Mouse (Mus musculus): ENCODE results near the gene Gm26602. TPM values are rescaled to one million over a fixed set of nuclear protein-coding genes. Genes with fewer than 3 reads are reported as not detected.

Gm26602 gene
- total RNA-seq, 1 experiment, result 2.3 TPM

- no peak for TF ChIP-seq MAFK (IDR thresholded peaks at IDR 0.05; ENCODE audit: insufficient read depth, low read depth, low read length)
- TF ChIP-seq HCFC1 (IDR thresholded peaks at IDR 0.05; ENCODE audit: borderline replicate concordance, insufficient read depth, low read length), result no peak
- TF ChIP-seq ZC3H11A (IDR thresholded peaks at IDR 0.05; ENCODE audit: borderline replicate concordance, low read depth, low read length), result no peak
- H3K4me3 ChIP-seq (ENCODE audit: insufficient read depth in 1 of 2, low read depth in 1 of 2, low read length in 2 of 2, poor library complexity in 1 of 2, severe bottlenecking in 1 of 2), result peak overlapping the region; percentile 24 to 36; a peak in 2 of 4 replicates
- DNase-seq (ENCODE audit: low read depth, low spot score), result no peak
- no peaks in the 10 kb centered on the region for H3K36me3 ChIP-seq (ENCODE audit: control insufficient read depth, insufficient read depth, low read length, poor library complexity, severe bottlenecking)
- in situ Hi-C loops (cut with MboI; ENCODE audit: low sequenced_read_pairs in 2 of 2, unreplicated experiment in 2 of 2), result no loop called here
- H3K4me1 ChIP-seq (ENCODE audit: control insufficient read depth in 2 of 2, insufficient read depth in 2 of 2, low read length in 2 of 2, poor library complexity in 1 of 2), result peaks cover 0 to 1% of the 10 kb centered on the region in 2 experiments; a peak in 1 of 4 replicates
- H3K9me3 ChIP-seq (ENCODE audit: control insufficient read depth, insufficient read depth, low read depth, low read length), result no peaks in the 10 kb centered on the region
- H3K9ac ChIP-seq (ENCODE audit: insufficient read depth, low read depth, low read length, poor library complexity, severe bottlenecking), result no peak overlapping the region
- no peak overlapping the region for H3K27ac ChIP-seq (ENCODE audit: insufficient read depth, low read depth, low read length, poor library complexity, severe bottlenecking)
Observed at GRCm38 (mm10) chr10:79936911-79937441, 26.3 kb downstream of the Gm26602 start.

- H3K36me3 ChIP-seq (ENCODE audit: control insufficient read depth, insufficient read depth, low read length, poor library complexity, severe bottlenecking), result no peaks in the 10 kb centered on the region
- no peaks in the 10 kb centered on the region for H3K9me3 ChIP-seq (ENCODE audit: control insufficient read depth, insufficient read depth, low read depth, low read length)
- in situ Hi-C loops (cut with MboI; ENCODE audit: low sequenced_read_pairs in 2 of 2, unreplicated experiment in 2 of 2), result no loop called here
- H3K9ac ChIP-seq (ENCODE audit: insufficient read depth, low read depth, low read length, poor library complexity, severe bottlenecking), result no peak overlapping the region
- no peak overlapping the region for H3K27ac ChIP-seq (ENCODE audit: insufficient read depth, low read depth, low read length, poor library complexity, severe bottlenecking)
- peaks cover 0 to 1% of the 10 kb centered on the region in 2 experiments; a peak in 1 of 4 replicates for H3K4me1 ChIP-seq (ENCODE audit: control insufficient read depth in 2 of 2, insufficient read depth in 2 of 2, low read length in 2 of 2, poor library complexity in 1 of 2)
- TF ChIP-seq ZNF384 (IDR thresholded peaks at IDR 0.05; ENCODE audit: low read depth, low read length), result no peak
- no peak for TF ChIP-seq HCFC1 (IDR thresholded peaks at IDR 0.05; ENCODE audit: borderline replicate concordance, insufficient read depth, low read length)
- TF ChIP-seq ZC3H11A (IDR thresholded peaks at IDR 0.05; ENCODE audit: borderline replicate concordance, low read depth, low read length), result no peak
- TF ChIP-seq MAFK (IDR thresholded peaks at IDR 0.05; ENCODE audit: insufficient read depth, low read depth, low read length), result no peak
- TF ChIP-seq CHD2 (IDR thresholded peaks at IDR 0.05; ENCODE audit: low read depth, low read length), result no peak
- H3K4me3 ChIP-seq (ENCODE audit: insufficient read depth in 1 of 2, low read depth in 1 of 2, low read length in 2 of 2, poor library complexity in 1 of 2, severe bottlenecking in 1 of 2), result no peak overlapping the region
- DNase-seq (ENCODE audit: low read depth, low spot score), result no peak
Observed at GRCm38 (mm10) chr10:79937775-79938526, 27.3 kb downstream of the Gm26602 start.

- H3K36me3 ChIP-seq (ENCODE audit: control insufficient read depth, insufficient read depth, low read length, poor library complexity, severe bottlenecking), result no peaks in the 10 kb centered on the region
- DNase-seq (ENCODE audit: low read depth, low spot score), result no peak
- in situ Hi-C loops (cut with MboI; ENCODE audit: low sequenced_read_pairs in 2 of 2, unreplicated experiment in 2 of 2), result no loop called here
- no peaks in the 10 kb centered on the region for H3K9me3 ChIP-seq (ENCODE audit: control insufficient read depth, insufficient read depth, low read depth, low read length)
- H3K4me3 ChIP-seq (ENCODE audit: insufficient read depth in 1 of 2, low read depth in 1 of 2, low read length in 2 of 2, poor library complexity in 1 of 2, severe bottlenecking in 1 of 2), result no peak overlapping the region
- TF ChIP-seq MAFK (IDR thresholded peaks at IDR 0.05; ENCODE audit: insufficient read depth, low read depth, low read length), result no peak
- no peak for TF ChIP-seq HCFC1 (IDR thresholded peaks at IDR 0.05; ENCODE audit: borderline replicate concordance, insufficient read depth, low read length)
- TF ChIP-seq ZC3H11A (IDR thresholded peaks at IDR 0.05; ENCODE audit: borderline replicate concordance, low read depth, low read length), result no peak
- TF ChIP-seq ZNF384 (IDR thresholded peaks at IDR 0.05; ENCODE audit: low read depth, low read length), result no peak
- no peak for TF ChIP-seq CHD2 (IDR thresholded peaks at IDR 0.05; ENCODE audit: low read depth, low read length)
- H3K4me1 ChIP-seq (ENCODE audit: control insufficient read depth in 2 of 2, insufficient read depth in 2 of 2, low read length in 2 of 2, poor library complexity in 1 of 2), result peaks cover 0 to 5% of the 10 kb centered on the region in 2 experiments; a peak in 1 of 4 replicates
- H3K9ac ChIP-seq (ENCODE audit: insufficient read depth, low read depth, low read length, poor library complexity, severe bottlenecking), result no peak overlapping the region
- H3K27ac ChIP-seq (ENCODE audit: insufficient read depth, low read depth, low read length, poor library complexity, severe bottlenecking), result no peak overlapping the region
Observed at GRCm38 (mm10) chr10:79940749-79941148, 30.1 kb downstream of the Gm26602 start.

GRCm38 (mm10) chr10:79942988-79943387, 32.3 kb downstream of the Gm26602 start:
- no peaks in the 10 kb centered on the region for H3K9me3 ChIP-seq (ENCODE audit: control insufficient read depth, insufficient read depth, low read depth, low read length)
- TF ChIP-seq CHD2 (IDR thresholded peaks at IDR 0.05; ENCODE audit: low read depth, low read length) (no peak), MAFK (IDR thresholded peaks at IDR 0.05; ENCODE audit: insufficient read depth, low read depth, low read length) (no peak), ZC3H11A (IDR thresholded peaks at IDR 0.05; ENCODE audit: borderline replicate concordance, low read depth, low read length) (no peak), ZNF384 (IDR thresholded peaks at IDR 0.05; ENCODE audit: low read depth, low read length) (no peak), HCFC1 (IDR thresholded peaks at IDR 0.05; ENCODE audit: borderline replicate concordance, insufficient read depth, low read length) (no peak)
- peaks cover 0 to 6% of the 10 kb centered on the region in 2 experiments; a peak in 1 of 4 replicates for H3K4me1 ChIP-seq (ENCODE audit: control insufficient read depth in 2 of 2, insufficient read depth in 2 of 2, low read length in 2 of 2, poor library complexity in 1 of 2)
- no peak overlapping the region for H3K4me3 ChIP-seq (ENCODE audit: insufficient read depth in 1 of 2, low read depth in 1 of 2, low read length in 2 of 2, poor library complexity in 1 of 2, severe bottlenecking in 1 of 2)
- in situ Hi-C loops (cut with MboI; ENCODE audit: low sequenced_read_pairs in 2 of 2, unreplicated experiment in 2 of 2), result no loop called here
- no peak for DNase-seq (ENCODE audit: low read depth, low spot score)
- H3K27ac ChIP-seq (ENCODE audit: insufficient read depth, low read depth, low read length, poor library complexity, severe bottlenecking), result no peak overlapping the region
- no peaks in the 10 kb centered on the region; the same call in 1 of the 2 replicates for H3K36me3 ChIP-seq (ENCODE audit: control insufficient read depth, insufficient read depth, low read length, poor library complexity, severe bottlenecking)
- H3K9ac ChIP-seq (ENCODE audit: insufficient read depth, low read depth, low read length, poor library complexity, severe bottlenecking), result no peak overlapping the region

Measured in ES-E14 (cell line).